Mouse (Mus musculus): ENCODE results near the gene Dnajc5. TPM values are rescaled to one million over a fixed set of nuclear protein-coding genes. Genes with fewer than 3 reads are reported as not detected.

Dnajc5 gene
- polyA plus RNA-seq, 1 experiment = 190 TPM

GRCm38 (mm10) chr2:181574921-181575545 lies 54.7 kb downstream of the Dnajc5 start:
- TF ChIP-seq CTCF (IDR thresholded peaks at IDR 0.05; ENCODE audit: borderline replicate concordance, extremely low read depth, insufficient read depth, insufficient read length) = no peak
- no peak for TF ChIP-seq POLR2A (IDR thresholded peaks at IDR 0.05; ENCODE audit: borderline replicate concordance, extremely low read depth, insufficient read depth, insufficient read length, poor library complexity, severe bottlenecking)
- DNase-seq (ENCODE audit: low read depth) = no peak

GRCm38 (mm10) chr2:181576613-181577012 lies 56.3 kb downstream of the Dnajc5 start:
- no peak for DNase-seq (ENCODE audit: low read depth)
- TF ChIP-seq POLR2A (IDR thresholded peaks at IDR 0.05; ENCODE audit: borderline replicate concordance, extremely low read depth, insufficient read depth, insufficient read length, poor library complexity, severe bottlenecking) = no peak
- TF ChIP-seq CTCF (IDR thresholded peaks at IDR 0.05; ENCODE audit: borderline replicate concordance, extremely low read depth, insufficient read depth, insufficient read length) = no peak

- no peak for DNase-seq (ENCODE audit: low read depth)
- TF ChIP-seq CTCF (IDR thresholded peaks at IDR 0.05; ENCODE audit: borderline replicate concordance, extremely low read depth, insufficient read depth, insufficient read length) (no peak), POLR2A (IDR thresholded peaks at IDR 0.05; ENCODE audit: borderline replicate concordance, extremely low read depth, insufficient read depth, insufficient read length, poor library complexity, severe bottlenecking) (no peak)
Measured at GRCm38 (mm10) chr2:181577126-181577525, 56.8 kb downstream of the Dnajc5 start.

- DNase-seq (ENCODE audit: low read depth) = no peak
- TF ChIP-seq POLR2A (IDR thresholded peaks at IDR 0.05; ENCODE audit: borderline replicate concordance, extremely low read depth, insufficient read depth, insufficient read length, poor library complexity, severe bottlenecking) = no peak
- TF ChIP-seq CTCF (IDR thresholded peaks at IDR 0.05; ENCODE audit: borderline replicate concordance, extremely low read depth, insufficient read depth, insufficient read length) = no peak
Measured at GRCm38 (mm10) chr2:181577981-181578581, 57.8 kb downstream of the Dnajc5 start.

GRCm38 (mm10) chr2:181578790-181579618 lies 58.7 kb downstream of the Dnajc5 start:
- no peak for TF ChIP-seq POLR2A (IDR thresholded peaks at IDR 0.05; ENCODE audit: borderline replicate concordance, extremely low read depth, insufficient read depth, insufficient read length, poor library complexity, severe bottlenecking)
- DNase-seq (ENCODE audit: low read depth) = no peak

- TF ChIP-seq CTCF (IDR thresholded peaks at IDR 0.05; ENCODE audit: borderline replicate concordance, extremely low read depth, insufficient read depth, insufficient read length) = no peak
- no peak for TF ChIP-seq POLR2A (IDR thresholded peaks at IDR 0.05; ENCODE audit: borderline replicate concordance, extremely low read depth, insufficient read depth, insufficient read length, poor library complexity, severe bottlenecking)
- DNase-seq (ENCODE audit: low read depth) = no peak
Measured at GRCm38 (mm10) chr2:181579681-181580080, 59.4 kb downstream of the Dnajc5 start.

- no peak for DNase-seq (ENCODE audit: low read depth)
- no peak for TF ChIP-seq CTCF (IDR thresholded peaks at IDR 0.05; ENCODE audit: borderline replicate concordance, extremely low read depth, insufficient read depth, insufficient read length)
- no peak for TF ChIP-seq POLR2A (IDR thresholded peaks at IDR 0.05; ENCODE audit: borderline replicate concordance, extremely low read depth, insufficient read depth, insufficient read length, poor library complexity, severe bottlenecking)
Measured at GRCm38 (mm10) chr2:181580131-181580772, 60.0 kb downstream of the Dnajc5 start.

GRCm38 (mm10) chr2:181581016-181581401 lies 60.7 kb downstream of the Dnajc5 start:
- TF ChIP-seq CTCF (IDR thresholded peaks at IDR 0.05; ENCODE audit: borderline replicate concordance, extremely low read depth, insufficient read depth, insufficient read length) (peak; percentile 97), POLR2A (IDR thresholded peaks at IDR 0.05; ENCODE audit: borderline replicate concordance, extremely low read depth, insufficient read depth, insufficient read length, poor library complexity, severe bottlenecking) (no peak)
- peak; percentile 96 for DNase-seq (ENCODE audit: low read depth)

- TF ChIP-seq POLR2A (IDR thresholded peaks at IDR 0.05; ENCODE audit: borderline replicate concordance, extremely low read depth, insufficient read depth, insufficient read length, poor library complexity, severe bottlenecking) = peak; percentile 72
- no peak for TF ChIP-seq CTCF (IDR thresholded peaks at IDR 0.05; ENCODE audit: borderline replicate concordance, extremely low read depth, insufficient read depth, insufficient read length)
- peak; percentile 89 for DNase-seq (ENCODE audit: low read depth)
Measured at GRCm38 (mm10) chr2:181581402-181582120, 61.3 kb downstream of the Dnajc5 start.

- DNase-seq (ENCODE audit: low read depth) = no peak
- TF ChIP-seq CTCF (IDR thresholded peaks at IDR 0.05; ENCODE audit: borderline replicate concordance, extremely low read depth, insufficient read depth, insufficient read length) (no peak), POLR2A (IDR thresholded peaks at IDR 0.05; ENCODE audit: borderline replicate concordance, extremely low read depth, insufficient read depth, insufficient read length, poor library complexity, severe bottlenecking) (no peak)
Measured at GRCm38 (mm10) chr2:181582358-181582757, 62.1 kb downstream of the Dnajc5 start.

Data from brain, embryonic 14.5 days (tissue).